Mouse (Mus musculus): ENCODE measurements around the gene Ttc39d. TPM values are rescaled to one million over a fixed set of nuclear protein-coding genes. Genes with fewer than 3 reads are reported as not detected.
"Not testable (repeated sequence)": the region's sequence is repeated elsewhere in the genome, so short reads cannot be mapped to it uniquely, and the experiment has no call there.

Ttc39d gene
- polyA plus RNA-seq, 1 experiment from 2014 or later = not detected

- Histone ChIP-seq H3K4me3 (ENCODE audit: low read depth, low read length) (no peak overlapping the region), H3K9ac (no peak overlapping the region), H3K27me3 (ENCODE audit: insufficient read depth, low read length) (no peaks in the 10 kb centered on the region), H3K27ac (ENCODE audit: low read depth) (no peak overlapping the region), H3K4me2 (no peak overlapping the region), H3K4me1 (ENCODE audit: insufficient read depth) (no peaks in the 10 kb centered on the region), H3K9me3 (ENCODE audit: low read depth, low read length) (no peaks in the 10 kb centered on the region), H3K36me3 (ENCODE audit: insufficient read depth) (no peaks in the 10 kb centered on the region)
- ATAC-seq (ENCODE audit: insufficient read depth) = no peak
- TF ChIP-seq CTCF (IDR thresholded peaks at IDR 0.05; ENCODE audit: low read depth) = peak; percentile 49
- 64% methylated on average over 3 of the region's 3 CpGs for WGBS
- peak; percentile 50 for DNase-seq
Observed at GRCm38 (mm10) chr17:80221890-80222628, 14.8 kb downstream of the Ttc39d start.

- Histone ChIP-seq H3K4me2 (peak overlapping the region; percentile 65), H3K4me3 (ENCODE audit: low read depth, low read length) (peak overlapping the region; percentile 58), H3K36me3 (ENCODE audit: insufficient read depth) (peaks cover 13% of the 10 kb centered on the region; the same call in 1 of the 2 replicates), H3K27ac (ENCODE audit: low read depth) (peak overlapping the region; percentile 96), H3K27me3 (ENCODE audit: insufficient read depth, low read length) (no peaks in the 10 kb centered on the region), H3K9ac (peak overlapping the region; percentile 80), H3K4me1 (ENCODE audit: insufficient read depth) (no peaks in the 10 kb centered on the region), H3K9me3 (ENCODE audit: low read depth, low read length) (no peaks in the 10 kb centered on the region)
- WGBS = 9% methylated on average over 9 of the region's 9 CpGs
- no peak for TF ChIP-seq CTCF (IDR thresholded peaks at IDR 0.05; ENCODE audit: low read depth)
- DNase-seq (no peak), ATAC-seq (ENCODE audit: insufficient read depth) (peak; percentile 39)
Observed at GRCm38 (mm10) chr17:80223829-80224228, 16.6 kb downstream of the Ttc39d start.

DNA sequence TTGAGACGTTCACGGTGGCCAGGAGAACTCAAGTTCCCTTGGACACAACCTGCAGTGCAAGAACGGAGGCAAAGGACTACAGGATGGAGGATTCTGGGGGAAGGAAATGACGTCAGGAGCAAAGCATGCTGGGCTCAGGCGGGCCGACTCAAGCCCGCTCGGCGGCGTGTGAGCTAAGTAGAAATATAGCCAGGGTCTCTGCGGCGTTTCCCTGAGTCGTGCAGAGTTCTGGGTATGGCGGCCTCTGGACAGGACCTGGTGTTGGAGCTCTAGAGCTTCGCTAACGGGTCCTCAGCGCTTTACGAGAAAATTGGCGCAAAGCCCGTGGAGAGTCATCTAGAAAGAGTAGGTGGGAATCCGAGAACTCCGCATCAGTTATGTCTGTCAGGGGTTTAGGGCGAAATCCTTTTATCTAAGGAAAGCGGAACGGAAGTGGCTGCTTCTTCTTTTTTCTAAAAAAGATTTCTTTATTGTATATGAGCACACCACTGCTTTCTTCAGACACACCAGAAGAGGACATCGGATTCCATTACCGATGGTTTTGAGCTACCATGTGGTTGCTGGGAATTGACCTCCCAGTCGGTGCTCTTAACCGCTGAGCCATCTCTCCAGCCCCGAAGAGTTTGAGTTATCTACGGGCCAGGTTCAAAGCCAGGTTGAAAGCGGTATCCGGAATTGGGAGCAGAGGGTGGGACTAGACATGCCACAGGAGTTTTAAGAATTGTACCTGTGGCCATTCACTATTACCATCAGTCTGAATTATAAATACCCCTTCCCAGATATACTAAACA lies 17.3 kb downstream of the Ttc39d start, which contains the start of gene Gemin6:
TSS of gene Gemin6 (plus strand) at position 116 of the 791 bp plus-strand sequence.
- DNase-seq (peak; percentile 97), ATAC-seq (ENCODE audit: insufficient read depth) (peak; percentile 97)
- Histone ChIP-seq H3K4me1 (ENCODE audit: insufficient read depth) (no peaks in the 10 kb centered on the region), H3K27me3 (ENCODE audit: insufficient read depth, low read length) (no peaks in the 10 kb centered on the region), H3K4me3 (ENCODE audit: low read depth, low read length) (peak within 1 kb of the TSS; percentile 58), H3K27ac (ENCODE audit: low read depth) (peak within 1 kb of the TSS; percentile 96), H3K36me3 (ENCODE audit: insufficient read depth) (peaks cover 20% of the 10 kb centered on the region; the same call in 1 of the 2 replicates), H3K4me2 (peak within 1 kb of the TSS; percentile 65), H3K9me3 (ENCODE audit: low read depth, low read length) (no peaks in the 10 kb centered on the region), H3K9ac (peak within 1 kb of the TSS; percentile 80)
- under 1% methylated on average over 33 of the region's 33 CpGs for WGBS
- no peak for TF ChIP-seq CTCF (IDR thresholded peaks at IDR 0.05; ENCODE audit: low read depth)

DNA sequence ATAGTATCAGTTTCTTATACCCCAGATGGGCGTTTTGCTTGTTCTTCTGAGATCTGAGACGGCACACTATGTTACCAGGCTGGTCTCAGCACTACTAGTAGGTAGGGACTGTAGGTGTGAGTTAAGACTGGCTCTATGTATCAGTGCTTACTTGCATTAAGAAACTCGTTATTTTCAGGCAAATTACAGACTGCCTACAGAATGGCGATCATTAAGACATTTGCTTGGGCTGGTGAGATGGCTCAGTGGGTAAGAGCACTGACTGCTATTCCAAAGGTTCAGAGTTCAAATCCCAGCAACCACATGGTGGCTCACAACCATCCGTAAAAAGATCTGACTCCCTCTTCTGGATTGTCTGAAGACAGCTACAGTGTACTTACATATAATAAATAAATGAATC lies 17.9 kb downstream of the Ttc39d start:
- H3K9me3 ChIP-seq (ENCODE audit: low read depth, low read length); H3K27me3 ChIP-seq (ENCODE audit: insufficient read depth, low read length); H3K27ac ChIP-seq (ENCODE audit: low read depth); H3K4me1 ChIP-seq (ENCODE audit: insufficient read depth); DNase-seq: not testable (repeated sequence)
- H3K36me3 ChIP-seq (ENCODE audit: insufficient read depth) = peaks cover 20% of the 10 kb centered on the region; the same call in 1 of the 2 replicates
- peak overlapping the region; percentile 80 for H3K9ac ChIP-seq
- ATAC-seq (ENCODE audit: insufficient read depth) = peak; percentile 22; the same call in 1 of the 2 replicates
- 39% methylated on average over 4 of the region's 5 CpGs for WGBS
- H3K4me3 ChIP-seq (ENCODE audit: low read depth, low read length) = peak overlapping the region; percentile 58
- peak overlapping the region; percentile 65 for H3K4me2 ChIP-seq

GRCm38 (mm10) chr17:80229396-80229795 lies 22.1 kb downstream of the Ttc39d start:
- ATAC-seq (ENCODE audit: insufficient read depth) (no peak), DNase-seq (no peak)
- H3K9ac ChIP-seq = no peak overlapping the region
- no peak overlapping the region for H3K27ac ChIP-seq (ENCODE audit: low read depth)
- WGBS = 81% methylated on average over 2 of the region's 2 CpGs
- H3K9me3 ChIP-seq (ENCODE audit: low read depth, low read length) = no peaks in the 10 kb centered on the region
- no peak for TF ChIP-seq CTCF (IDR thresholded peaks at IDR 0.05; ENCODE audit: low read depth)
- H3K4me2 ChIP-seq = no peak overlapping the region
- H3K27me3 ChIP-seq (ENCODE audit: insufficient read depth, low read length) = no peaks in the 10 kb centered on the region
- peaks cover 20% of the 10 kb centered on the region; the same call in 1 of the 2 replicates for H3K36me3 ChIP-seq (ENCODE audit: insufficient read depth)
- no peak overlapping the region for H3K4me3 ChIP-seq (ENCODE audit: low read depth, low read length)
- no peaks in the 10 kb centered on the region for H3K4me1 ChIP-seq (ENCODE audit: insufficient read depth)

DNA sequence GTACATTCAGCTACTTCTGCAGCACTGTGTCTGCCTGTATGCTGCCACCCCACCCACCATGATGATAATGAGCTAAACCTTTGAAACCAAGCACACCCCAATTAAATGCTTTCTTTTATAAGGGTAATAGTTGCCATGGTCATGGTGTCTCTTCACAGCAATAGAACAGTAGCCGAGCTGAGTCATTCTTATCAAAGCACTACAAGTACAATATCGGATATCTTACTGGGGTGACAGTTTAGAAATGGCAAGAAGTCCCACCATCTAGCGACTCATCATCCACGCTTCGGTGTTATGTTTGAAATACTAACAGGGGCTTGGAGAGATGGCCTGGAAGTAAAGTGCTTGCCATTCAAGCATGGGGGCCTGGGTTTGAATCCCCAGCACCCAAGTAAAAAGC lies 26.6 kb downstream of the Ttc39d start:
- ATAC-seq (ENCODE audit: insufficient read depth) (no peak), DNase-seq (no peak)
- no peak overlapping the region for H3K9ac ChIP-seq
- H3K4me2 ChIP-seq = no peak overlapping the region
- 88% methylated on average over 5 of the region's 5 CpGs for WGBS
- TF ChIP-seq CTCF (IDR thresholded peaks at IDR 0.05; ENCODE audit: low read depth) = no peak
- no peak overlapping the region for H3K4me3 ChIP-seq (ENCODE audit: low read depth, low read length)
- H3K27me3 ChIP-seq (ENCODE audit: insufficient read depth, low read length) = no peaks in the 10 kb centered on the region
- H3K27ac ChIP-seq (ENCODE audit: low read depth) = no peak overlapping the region
- no peaks in the 10 kb centered on the region for H3K4me1 ChIP-seq (ENCODE audit: insufficient read depth)
- H3K9me3 ChIP-seq (ENCODE audit: low read depth, low read length) = no peaks in the 10 kb centered on the region
- H3K36me3 ChIP-seq (ENCODE audit: insufficient read depth) = peaks cover 16% of the 10 kb centered on the region

- ATAC-seq (ENCODE audit: insufficient read depth) = no peak
Observed at GRCm38 (mm10) chr17:80234376-80234775, 27.1 kb downstream of the Ttc39d start.

More at GRCm38 (mm10) chr17:80234376-80234775, 27.1 kb downstream of the Ttc39d start:
- no peaks in the 10 kb centered on the region for H3K4me1 ChIP-seq (ENCODE audit: insufficient read depth)
- H3K27me3 ChIP-seq (ENCODE audit: insufficient read depth, low read length) = no peaks in the 10 kb centered on the region
- H3K4me3 ChIP-seq (ENCODE audit: low read depth, low read length) = no peak overlapping the region
- no peak overlapping the region for H3K4me2 ChIP-seq
- no peak for DNase-seq
- peaks cover 15% of the 10 kb centered on the region for H3K36me3 ChIP-seq (ENCODE audit: insufficient read depth)
- no peak for TF ChIP-seq CTCF (IDR thresholded peaks at IDR 0.05; ENCODE audit: low read depth)
- H3K27ac ChIP-seq (ENCODE audit: low read depth) = no peak overlapping the region
- no peak overlapping the region for H3K9ac ChIP-seq
- no peaks in the 10 kb centered on the region for H3K9me3 ChIP-seq (ENCODE audit: low read depth, low read length)
- 78% methylated on average over 7 of the region's 7 CpGs for WGBS

Data from lung, embryonic 14.5 days (tissue).